Mouse (Mus musculus): Measurements from ENCODE around the gene Tbc1d17. TPM values are rescaled to one million over a fixed set of nuclear protein-coding genes. Genes with fewer than 3 reads are reported as not detected.
A peak's percentile ranks its signal among the peaks of the same experiment; 100 is the strongest.

Gene Tbc1d17
- total and polyA plus RNA-seq, 3 experiments: 31.9 to 40.5 (median 38.5) TPM

GRCm38 (mm10) chr7:44838073-44838472, 10.8 kb downstream of the Tbc1d17 start:
- Histone ChIP-seq H3K4me3 (replicated peaks in 1 of 3; ENCODE audit: low read depth in 2 of 3, low read length in 2 of 3, poor library complexity in 1 of 3) (peak overlapping the region in 1 of 3 experiments; percentile 50), H3K36me3 (replicated peaks in 1 of 2; ENCODE audit: control insufficient read depth in 1 of 2, insufficient read depth in 1 of 2, low read length in 1 of 2) (peaks cover 56 to 67% of the 10 kb centered on the region in 2 experiments), H3K4me1 (ENCODE audit: control insufficient read depth in 1 of 2, insufficient read depth in 2 of 2) (peaks cover 35 to 82% of the 10 kb centered on the region in 2 experiments), H3K9ac (ENCODE audit: insufficient read depth, low read depth) (no peak overlapping the region), H3K27ac (ENCODE audit: insufficient read depth, low read depth) (peak overlapping the region; percentile 100; the same call in 1 of the 2 replicates), H3K9me3 (replicated peaks; ENCODE audit: low read length) (peaks cover 33% of the 10 kb centered on the region), H3K4me2 (ENCODE audit: insufficient read depth, low read depth, poor library complexity, severe bottlenecking) (no peak overlapping the region), H3K27me3 (replicated peaks) (no peaks in the 10 kb centered on the region), H3K79me2 (replicated peaks; ENCODE audit: control insufficient read depth, extremely low read depth, insufficient read depth, poor library complexity, severe bottlenecking) (peaks cover 11% of the 10 kb centered on the region)
- DNase-seq (ENCODE audit: extremely low read depth): no peak
- dilution Hi-C loops (cut with MboI; ENCODE audit: extremely low pct_ligation_motif_present, extremely low pct_unique_long_range_greater_than_20kb, low sequenced_read_pairs): no loop called here
- in situ Hi-C loops (cut with MboI; ENCODE audit: low pct_ligation_motif_present, low pct_unique_long_range_greater_than_20kb, low sequenced_read_pairs): no loop called here
- TF ChIP-seq MEF2A (IDR thresholded peaks at IDR 0.05; ENCODE audit: borderline replicate concordance, low read depth, low read length) (no peak), POLR2A (IDR thresholded peaks at IDR 0.05; ENCODE audit: low read depth, low read length) (0 out of 2 replicates have a peak, but pooled peaks have one; percentile 12)

- no peaks in the 10 kb centered on the region for H3K27me3 ChIP-seq (replicated peaks)
- H3K4me1 ChIP-seq (ENCODE audit: control insufficient read depth in 1 of 2, insufficient read depth in 2 of 2): peaks cover 25 to 82% of the 10 kb centered on the region in 2 experiments
- dilution Hi-C loops (cut with MboI; ENCODE audit: extremely low pct_ligation_motif_present, extremely low pct_unique_long_range_greater_than_20kb, low sequenced_read_pairs) (no loop called here), in situ Hi-C loops (cut with MboI; ENCODE audit: low pct_ligation_motif_present, low pct_unique_long_range_greater_than_20kb, low sequenced_read_pairs) (no loop called here)
- DNase-seq (ENCODE audit: extremely low read depth): no peak
- H3K9me3 ChIP-seq (replicated peaks; ENCODE audit: low read length): peaks cover 33% of the 10 kb centered on the region
- peak overlapping the region; percentile 100 for H3K27ac ChIP-seq (ENCODE audit: insufficient read depth, low read depth)
- peak overlapping the region; percentile 81 for H3K4me2 ChIP-seq (ENCODE audit: insufficient read depth, low read depth, poor library complexity, severe bottlenecking)
- peak overlapping the region; percentile 54; the same call in 1 of the 2 replicates for H3K9ac ChIP-seq (ENCODE audit: insufficient read depth, low read depth)
- peaks cover 23% of the 10 kb centered on the region for H3K79me2 ChIP-seq (replicated peaks; ENCODE audit: control insufficient read depth, extremely low read depth, insufficient read depth, poor library complexity, severe bottlenecking)
- H3K36me3 ChIP-seq (replicated peaks in 1 of 2; ENCODE audit: control insufficient read depth in 1 of 2, insufficient read depth in 1 of 2, low read length in 1 of 2): peaks cover 47 to 63% of the 10 kb centered on the region in 2 experiments
- no peak for TF ChIP-seq IRF4 (IDR thresholded peaks at IDR 0.05; ENCODE audit: low read depth, low read length)
- no peak for TF ChIP-seq NRF1 (IDR thresholded peaks at IDR 0.05; ENCODE audit: low read depth, low read length)
- TF ChIP-seq GABPA (IDR thresholded peaks at IDR 0.05; ENCODE audit: insufficient replicate concordance, low read depth, low read length): no peak
- peak; percentile 16 for TF ChIP-seq ZMIZ1 (IDR thresholded peaks at IDR 0.05; ENCODE audit: low read depth, low read length)
- TF ChIP-seq SIN3A (IDR thresholded peaks at IDR 0.05; ENCODE audit: low read length): 0 out of 2 replicates have a peak, but pooled peaks have one; percentile 14
- TF ChIP-seq E2F4 (IDR thresholded peaks at IDR 0.05; ENCODE audit: insufficient replicate concordance, low read depth, low read length): no peak
- TF ChIP-seq ZKSCAN1 (IDR thresholded peaks at IDR 0.05; ENCODE audit: borderline replicate concordance, low read depth, low read length): no peak
- TF ChIP-seq CHD1 (IDR thresholded peaks at IDR 0.05; ENCODE audit: low read depth, low read length): 0 out of 2 replicates have a peak, but pooled peaks have one; percentile 24
- no peak for TF ChIP-seq CTCF (conservative IDR thresholded peaks at IDR 0.05 in 1 of 2, IDR thresholded peaks at IDR 0.05 in 1 of 2; ENCODE audit: low read depth in 2 of 2, low read length in 2 of 2)
- peak; percentile 43 for TF ChIP-seq MAX (IDR thresholded peaks at IDR 0.05; ENCODE audit: low read length)
- TF ChIP-seq ELF1 (IDR thresholded peaks at IDR 0.05; ENCODE audit: low read depth, low read length): peak; percentile 42; the same call in 1 of the 2 replicates
- TF ChIP-seq MXI1 (IDR thresholded peaks at IDR 0.05; ENCODE audit: low read depth, low read length): peak; percentile 55
- TF ChIP-seq USF2 (conservative IDR thresholded peaks at IDR 0.05; ENCODE audit: low read depth, low read length): no peak
- no peak for TF ChIP-seq BHLHE40 (IDR thresholded peaks at IDR 0.05; ENCODE audit: low read depth, low read length)
- TF ChIP-seq RCOR1 (conservative IDR thresholded peaks at IDR 0.05; ENCODE audit: low read depth, low read length): 0 out of 2 replicates have a peak, but pooled peaks have one; percentile 54
- TF ChIP-seq USF1 (IDR thresholded peaks at IDR 0.05; ENCODE audit: low read depth, low read length): no peak
- TF ChIP-seq CHD2 (IDR thresholded peaks at IDR 0.05; ENCODE audit: low read length): no peak; the same call in 1 of the 2 replicates
- TF ChIP-seq POLR2AphosphoS2 (IDR thresholded peaks at IDR 0.05; ENCODE audit: low read depth, low read length): 0 out of 2 replicates have a peak, but pooled peaks have one; percentile 4
- no peak for TF ChIP-seq JUN (IDR thresholded peaks at IDR 0.05; ENCODE audit: insufficient read depth, low read depth, low read length)
- TF ChIP-seq EP300 (IDR thresholded peaks at IDR 0.05; ENCODE audit: low read length): no peak; the same call in 1 of the 2 replicates
- TF ChIP-seq PAX5 (IDR thresholded peaks at IDR 0.05; ENCODE audit: low read length): no peak
- TF ChIP-seq MAFK (IDR thresholded peaks at IDR 0.05; ENCODE audit: insufficient replicate concordance, low read length): no peak
- TF ChIP-seq RAD21 (IDR thresholded peaks at IDR 0.05; ENCODE audit: low read depth, low read length): no peak
- peak overlapping the region; percentile 2 to 71 (median 50) for H3K4me3 ChIP-seq (replicated peaks in 1 of 3; ENCODE audit: low read depth in 2 of 3, low read length in 2 of 3, poor library complexity in 1 of 3)
Observed at GRCm38 (mm10) chr7:44836423-44837053, 12.3 kb downstream of the Tbc1d17 start.
